Mouse (Mus musculus) bone marrow, adult 2 months (tissue): Measurements from ENCODE around the gene Zfp423.

Experiments
- CTCF ChIP-seq: fragments of 200-500 bp; IDR thresholded peaks from 2 replicates; pipeline ENCODE4 v1.5.1; 2011; ENCODE audit warnings: low read length, control low read depth; ENCODE audit not compliant: control insufficient read depth, insufficient read depth
- POLR2A ChIP-seq: fragments of 200-500 bp; IDR thresholded peaks from 2 replicates; pipeline ENCODE4 v1.6.1; 2011; ENCODE audit warnings: low read depth, mild to moderate bottlenecking, control low read depth, low read length, borderline replicate concordance; ENCODE audit not compliant: control insufficient read depth

DNA sequence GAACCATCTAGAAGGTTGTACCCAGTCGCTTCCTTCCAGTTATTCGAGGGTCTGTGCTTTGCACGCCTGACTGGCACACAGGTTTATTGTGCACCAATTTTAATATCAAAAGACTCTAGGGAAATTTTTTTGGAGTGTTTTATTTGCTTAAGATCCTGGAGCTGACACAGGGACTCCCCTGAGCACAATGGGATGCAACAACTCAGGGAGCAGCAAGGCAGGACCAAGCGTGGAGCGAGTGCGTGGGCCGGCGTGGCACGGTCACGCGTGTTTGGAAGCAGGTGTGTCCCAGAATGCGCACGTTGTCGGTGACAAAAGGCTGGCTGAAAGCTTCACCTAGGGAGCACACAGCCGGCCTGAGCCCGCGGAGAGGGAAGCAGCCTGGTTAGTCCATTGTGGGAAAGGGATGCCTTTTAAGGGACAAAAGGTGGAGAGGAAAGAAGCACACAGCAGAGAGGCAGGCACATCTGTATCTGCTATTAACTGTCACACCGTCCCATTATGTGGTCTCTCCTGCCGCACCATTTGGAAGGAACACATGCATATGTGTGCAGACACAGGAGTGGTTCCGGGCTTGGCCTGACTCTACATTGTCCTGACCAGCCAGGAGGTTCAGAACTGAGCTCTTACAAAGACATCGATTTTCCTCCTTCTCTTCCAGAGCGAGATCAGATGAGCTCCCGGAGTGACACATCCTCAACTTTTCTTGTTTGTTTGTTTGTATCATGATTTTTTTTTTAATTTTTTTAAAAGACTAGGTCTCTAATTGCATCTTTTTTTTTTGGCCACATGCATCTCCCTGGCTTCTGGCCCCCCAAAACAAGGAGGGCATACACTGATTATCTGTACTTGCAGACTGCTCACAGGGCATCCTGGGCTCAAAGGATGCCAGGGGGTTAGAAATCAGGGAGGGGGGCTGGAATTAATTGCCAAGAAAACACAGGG, 126.7 kb downstream of the Zfp423 start:
- no peak for TF ChIP-seq POLR2A
- no peak for TF ChIP-seq CTCF
